Mouse (Mus musculus): ENCODE measurements around the gene Ppia. TPM values are rescaled to one million over a fixed set of nuclear protein-coding genes. Genes with fewer than 3 reads are reported as not detected.
"Not testable (repeated sequence)": the region's sequence is repeated elsewhere in the genome, so short reads cannot be mapped to it uniquely, and the experiment has no call there.

The Ppia gene
- polyA plus RNA-seq, 1 experiment from 2014 or later, result 5,533 TPM

- no peaks in the 10 kb centered on the region for H3K9me3 ChIP-seq (replicated peaks)
- no peak overlapping the region for H3K9ac ChIP-seq
- WGBS, result 19% methylated on average over 14 of the region's 14 CpGs
These were observed 8.7 kb upstream of the Ppia start for GRCm38 (mm10) chr11:6406251-6407161.

GRCm38 (mm10) chr11:6407162-6407621 is 8.1 kb upstream of the Ppia start:
- Histone ChIP-seq H3K4me2 (no peak overlapping the region), H3K4me1 (peaks cover 38% of the 10 kb centered on the region), H3K9me3 (replicated peaks) (no peaks in the 10 kb centered on the region), H3K27ac (peak overlapping the region; percentile 85), H3K9ac (no peak overlapping the region), H3K4me3 (replicated peaks) (no peak overlapping the region), H3K27me3 (no peaks in the 10 kb centered on the region), H3K36me3 (peaks cover 35% of the 10 kb centered on the region)
- ATAC-seq (replicated peaks; ENCODE audit: low FRiP score), result no peak
- WGBS, result 75% methylated on average over 3 of the region's 3 CpGs

More at GRCm38 (mm10) chr11:6406251-6407161, 8.7 kb upstream of the Ppia start:
- ATAC-seq (replicated peaks; ENCODE audit: low FRiP score), result peak; percentile 80
- no peak overlapping the region for H3K4me3 ChIP-seq (replicated peaks)
- H3K27ac ChIP-seq, result peak overlapping the region; percentile 85
- peaks cover 34% of the 10 kb centered on the region for H3K4me1 ChIP-seq
- no peaks in the 10 kb centered on the region for H3K27me3 ChIP-seq
- H3K4me2 ChIP-seq, result peak overlapping the region; percentile 36
- H3K36me3 ChIP-seq, result peaks cover 42% of the 10 kb centered on the region

GRCm38 (mm10) chr11:6410050-6410602 is 5.1 kb upstream of the Ppia start:
- Histone ChIP-seq H3K27me3 (no peaks in the 10 kb centered on the region), H3K4me2 (no peak overlapping the region), H3K36me3 (peaks cover 6% of the 10 kb centered on the region), H3K4me1 (peaks cover 33% of the 10 kb centered on the region), H3K9me3 (replicated peaks) (no peaks in the 10 kb centered on the region), H3K9ac (no peak overlapping the region), H3K4me3 (replicated peaks) (no peak overlapping the region), H3K27ac (no peak overlapping the region)
- ATAC-seq (replicated peaks; ENCODE audit: low FRiP score), result no peak
- WGBS, result 53% methylated on average over 5 of the region's 5 CpGs

- WGBS, result 89% methylated on average over 5 of the region's 5 CpGs
- H3K4me2 ChIP-seq; H3K9me3 ChIP-seq (replicated peaks); H3K36me3 ChIP-seq; H3K4me3 ChIP-seq (replicated peaks); ATAC-seq (replicated peaks; ENCODE audit: low FRiP score); H3K9ac ChIP-seq; H3K27me3 ChIP-seq; H3K27ac ChIP-seq: not testable (repeated sequence)
- peaks cover 29% of the 10 kb centered on the region for H3K4me1 ChIP-seq
These were observed 4.5 kb upstream of the Ppia start for GRCm38 (mm10) chr11:6410755-6411154.

GRCm38 (mm10) chr11:6411684-6412083 is 3.6 kb upstream of the Ppia start:
- Histone ChIP-seq H3K4me3 (replicated peaks) (no peak overlapping the region), H3K4me1 (peaks cover 20% of the 10 kb centered on the region), H3K9ac (no peak overlapping the region), H3K4me2 (no peak overlapping the region), H3K9me3 (replicated peaks) (no peaks in the 10 kb centered on the region), H3K27me3 (no peaks in the 10 kb centered on the region), H3K27ac (no peak overlapping the region), H3K36me3 (no peaks in the 10 kb centered on the region)
- WGBS, result 4% methylated on average over 5 of the region's 5 CpGs
- no peak for ATAC-seq (replicated peaks; ENCODE audit: low FRiP score)

- Histone ChIP-seq H3K4me3 (replicated peaks) (no peak overlapping the region), H3K4me2 (no peak overlapping the region), H3K9me3 (replicated peaks) (no peaks in the 10 kb centered on the region), H3K36me3 (peaks cover 12% of the 10 kb centered on the region), H3K27me3 (no peaks in the 10 kb centered on the region), H3K4me1 (peaks cover 25% of the 10 kb centered on the region), H3K27ac (no peak overlapping the region), H3K9ac (no peak overlapping the region)
- WGBS, result 90% methylated on average over 12 of the region's 12 CpGs
- ATAC-seq (replicated peaks; ENCODE audit: low FRiP score), result no peak
These were observed 2.0 kb upstream of the Ppia start for GRCm38 (mm10) chr11:6413264-6413663.

- H3K27ac ChIP-seq, result peak overlapping the region; percentile 98
- H3K27me3 ChIP-seq, result no peaks in the 10 kb centered on the region
- peak overlapping the region; percentile 85 for H3K4me2 ChIP-seq
- WGBS, result under 1% methylated on average over 102 of the region's 102 CpGs
- peaks cover 35% of the 10 kb centered on the region for H3K36me3 ChIP-seq
- peak overlapping the region; percentile 97 for H3K9ac ChIP-seq
- peak overlapping the region; percentile 98 for H3K4me3 ChIP-seq (replicated peaks)
- H3K4me1 ChIP-seq, result peaks cover 31% of the 10 kb centered on the region
- ATAC-seq (replicated peaks; ENCODE audit: low FRiP score), result peak; percentile 97
- H3K9me3 ChIP-seq (replicated peaks), result no peaks in the 10 kb centered on the region
These were observed 535 bp downstream of the Ppia start for GRCm38 (mm10) chr11:6415551-6416404.

- WGBS, result under 1% methylated on average over 30 of the region's 30 CpGs
- Histone ChIP-seq H3K27me3 (no peaks in the 10 kb centered on the region), H3K4me3 (replicated peaks) (peak overlapping the region; percentile 98), H3K9me3 (replicated peaks) (no peaks in the 10 kb centered on the region), H3K4me2 (peak overlapping the region; percentile 85), H3K36me3 (peaks cover 40% of the 10 kb centered on the region), H3K4me1 (peaks cover 29% of the 10 kb centered on the region), H3K27ac (peak overlapping the region; percentile 98), H3K9ac (peak overlapping the region; percentile 97)
- ATAC-seq (replicated peaks; ENCODE audit: low FRiP score), result peak; percentile 62
These were observed 1.3 kb downstream of the Ppia start for GRCm38 (mm10) chr11:6416405-6417034.

- H3K9ac ChIP-seq, result peak overlapping the region; percentile 97
- H3K27ac ChIP-seq, result peak overlapping the region; percentile 98
- H3K4me1 ChIP-seq, result peaks cover 26% of the 10 kb centered on the region
- peak overlapping the region; percentile 98 for H3K4me3 ChIP-seq (replicated peaks)
- H3K27me3 ChIP-seq, result no peaks in the 10 kb centered on the region
- H3K36me3 ChIP-seq, result peaks cover 45% of the 10 kb centered on the region
- peak overlapping the region; percentile 85 for H3K4me2 ChIP-seq
- no peak for ATAC-seq (replicated peaks; ENCODE audit: low FRiP score)
- H3K9me3 ChIP-seq (replicated peaks), result no peaks in the 10 kb centered on the region
- WGBS, result 36% methylated on average over 2 of the region's 2 CpGs
These were observed 1.8 kb downstream of the Ppia start for GRCm38 (mm10) chr11:6417069-6417468.

- Histone ChIP-seq H3K4me1 (peaks cover 26% of the 10 kb centered on the region), H3K27me3 (no peaks in the 10 kb centered on the region), H3K27ac (no peak overlapping the region), H3K36me3 (peaks cover 48% of the 10 kb centered on the region), H3K4me3 (replicated peaks) (peak overlapping the region; percentile 98), H3K9ac (peak overlapping the region; percentile 97), H3K4me2 (peak overlapping the region; percentile 85), H3K9me3 (replicated peaks) (no peaks in the 10 kb centered on the region)
- no peak for ATAC-seq (replicated peaks; ENCODE audit: low FRiP score)
These were observed 2.2 kb downstream of the Ppia start for GRCm38 (mm10) chr11:6417490-6417889.

- peak overlapping the region; percentile 98; the same call in 1 of the 2 replicates for H3K4me3 ChIP-seq (replicated peaks)
These were observed 3.5 kb downstream of the Ppia start for GRCm38 (mm10) chr11:6418751-6419150.

More at GRCm38 (mm10) chr11:6418751-6419150, 3.5 kb downstream of the Ppia start:
- 85% methylated on average over 5 of the region's 5 CpGs for WGBS
- Histone ChIP-seq H3K4me1 (peaks cover 26% of the 10 kb centered on the region), H3K4me2 (peak overlapping the region; percentile 85; the same call in 1 of the 2 replicates), H3K9ac (no peak overlapping the region), H3K27me3 (no peaks in the 10 kb centered on the region), H3K9me3 (replicated peaks) (no peaks in the 10 kb centered on the region), H3K36me3 (peaks cover 61% of the 10 kb centered on the region), H3K27ac (no peak overlapping the region)
- ATAC-seq (replicated peaks; ENCODE audit: low FRiP score), result no peak

Measured in kidney, embryonic 15.5 days (tissue).